Mouse (Mus musculus) MEL (cell line): ENCODE results near the gene Id2. TPM values are rescaled to one million over a fixed set of nuclear protein-coding genes. Genes with fewer than 3 reads are reported as not detected.

Experiments used
- DNase-seq: peaks from one replicate; pipeline ENCODE4 v3.0.0; 2011; ENCODE audit warnings: low read depth, low spot score
- H3K27ac ChIP-seq: 2 replicates; pipeline ENCODE4 v1.5.1; 2012; ENCODE audit warnings: low read depth, mild to moderate bottlenecking, control low read depth, low read length, moderate library complexity; ENCODE audit not compliant: control insufficient read depth
- H3K27me3 ChIP-seq, 2 experiments: fragments of 150-350 bp in 1 of 2; sonication (generic) in 1 of 2; 2 replicates each; pipeline ENCODE4 v1.6.1; 2012; ENCODE audit warnings: low read length in 2 of 2, mild to moderate bottlenecking in 2 of 2, improper control_type of control experiment in 1 of 2, moderate library complexity in 1 of 2; ENCODE audit not compliant: insufficient read depth in 2 of 2, control insufficient read depth in 1 of 2
- H3K36me3 ChIP-seq, 2 experiments: 2 replicates each; pipeline ENCODE4 v1.6.1; 2012 to 2014; ENCODE audit warnings: low read length in 2 of 2, improper control_type of control experiment in 1 of 2, inconsistent platforms in 1 of 2, mild to moderate bottlenecking in 1 of 2; ENCODE audit not compliant: insufficient read depth in 2 of 2, control insufficient read depth in 1 of 2
- H3K4me1 ChIP-seq, 2 experiments: fragments of 150-350 bp in 1 of 2; sonication (generic) in 1 of 2; 2 replicates each; pipeline ENCODE4 v1.6.1; 2012; ENCODE audit warnings: low read length in 2 of 2, improper control_type of control experiment in 1 of 2, mild to moderate bottlenecking in 1 of 2; ENCODE audit not compliant: insufficient read depth in 2 of 2, control insufficient read depth in 1 of 2
- H3K4me3 ChIP-seq, 2 experiments: fragments of 150-350 bp in 1 of 2; sonication (generic) in 1 of 2; 2 replicates each; pipeline ENCODE4 v1.5.1; 2012; ENCODE audit warnings: low read depth in 2 of 2, low read length in 2 of 2, mild to moderate bottlenecking in 2 of 2, moderate library complexity in 2 of 2, control low read depth in 1 of 2, improper control_type of control experiment in 1 of 2; ENCODE audit not compliant: control insufficient read depth in 1 of 2, insufficient read depth in 1 of 2
- H3K79me2 ChIP-seq: 2 replicates; pipeline ENCODE4 v1.6.1; 2012; ENCODE audit warnings: mild to moderate bottlenecking, low read length, moderate library complexity; ENCODE audit not compliant: control insufficient read depth, poor library complexity, insufficient read depth
- H3K9ac ChIP-seq: 2 replicates; pipeline ENCODE4 v1.6.1; 2012; ENCODE audit warnings: low read depth, mild to moderate bottlenecking, control low read depth, low read length, moderate library complexity; ENCODE audit not compliant: control insufficient read depth, poor library complexity, severe bottlenecking
- H3K9me3 ChIP-seq: fragments of 150-350 bp; sonication (generic); replicated peaks from 2 replicates; pipeline ENCODE4 v1.6.1; 2012; ENCODE audit warnings: mild to moderate bottlenecking, low read length, improper control_type of control experiment, moderate library complexity; ENCODE audit not compliant: insufficient read depth
- CHD2 ChIP-seq: IDR thresholded peaks from 2 replicates; pipeline ENCODE4 v1.6.1; 2011; ENCODE audit warnings: low read length, improper control_type of control experiment
- E2F4 ChIP-seq: IDR thresholded peaks from 2 replicates; pipeline ENCODE4 v1.6.1; 2011; ENCODE audit warnings: low read depth, low read length, improper control_type of control experiment, borderline replicate concordance
- ELF1 ChIP-seq: IDR thresholded peaks from 2 replicates; pipeline ENCODE4 v1.6.1; 2014; ENCODE audit warnings: low read depth, mild to moderate bottlenecking, inconsistent platforms, low read length, improper control_type of control experiment, moderate library complexity
- ETS1 ChIP-seq: IDR thresholded peaks from 2 replicates; pipeline ENCODE4 v1.6.1; 2012; ENCODE audit warnings: low read depth, mild to moderate bottlenecking, inconsistent platforms, low read length, improper control_type of control experiment, moderate library complexity
- HCFC1 ChIP-seq: IDR thresholded peaks from 2 replicates; pipeline ENCODE4 v1.6.1; 2012; ENCODE audit warnings: low read depth, mild to moderate bottlenecking, inconsistent platforms, low read length, improper control_type of control experiment, moderate library complexity
- MAX ChIP-seq: IDR thresholded peaks from 2 replicates; pipeline ENCODE4 v1.6.1; 2011; ENCODE audit warnings: low read length, improper control_type of control experiment
- MAZ ChIP-seq: IDR thresholded peaks from 2 replicates; pipeline ENCODE4 v1.6.1; 2012; ENCODE audit warnings: low read depth, mild to moderate bottlenecking, inconsistent platforms, low read length, improper control_type of control experiment
- MEF2A ChIP-seq: IDR thresholded peaks from 2 replicates; pipeline ENCODE4 v1.6.1; 2014; ENCODE audit warnings: low read depth, mild to moderate bottlenecking, inconsistent platforms, low read length, improper control_type of control experiment; ENCODE audit not compliant: poor library complexity, insufficient replicate concordance, severe bottlenecking; ENCODE audit errors: extremely low read depth
- NELFE ChIP-seq: IDR thresholded peaks from 2 replicates; pipeline ENCODE4 v1.6.1; 2011; ENCODE audit warnings: low read depth, low read length, improper control_type of control experiment
- NRF1 ChIP-seq: IDR thresholded peaks from 2 replicates; pipeline ENCODE4 v1.6.1; 2014; ENCODE audit warnings: low read depth, mild to moderate bottlenecking, inconsistent platforms, low read length, improper control_type of control experiment, moderate library complexity; ENCODE audit not compliant: poor library complexity, insufficient read depth, severe bottlenecking
- POLR2A ChIP-seq, 2 experiments: IDR thresholded peaks; 2 replicates each; pipeline ENCODE4 v1.6.1; 2011 to 2012; ENCODE audit warnings: low read length in 2 of 2, mild to moderate bottlenecking in 2 of 2, control low read depth in 1 of 2, improper control_type of control experiment in 1 of 2, low read depth in 1 of 2, moderate library complexity in 1 of 2; ENCODE audit not compliant: control insufficient read depth in 1 of 2, insufficient read depth in 1 of 2, poor library complexity in 1 of 2
- RAD21 ChIP-seq: IDR thresholded peaks from 2 replicates; pipeline ENCODE4 v1.6.1; 2011; ENCODE audit warnings: mild to moderate bottlenecking, low read depth, low read length, improper control_type of control experiment
- SIN3A ChIP-seq: IDR thresholded peaks from 2 replicates; pipeline ENCODE4 v1.6.1; 2012; ENCODE audit warnings: low read length, improper control_type of control experiment, inconsistent platforms
- SMC3 ChIP-seq: IDR thresholded peaks from 2 replicates; pipeline ENCODE4 v1.6.1; 2011; ENCODE audit warnings: low read depth, low read length, improper control_type of control experiment
- TBP ChIP-seq: IDR thresholded peaks from 2 replicates; pipeline ENCODE4 v1.8.0; 2011; ENCODE audit warnings: low read depth, low read length, improper control_type of control experiment
- TCF12 ChIP-seq: IDR thresholded peaks from 2 replicates; pipeline ENCODE4 v1.6.1; 2014; ENCODE audit warnings: low read depth, mild to moderate bottlenecking, inconsistent platforms, low read length, improper control_type of control experiment, moderate library complexity
- ZKSCAN1 ChIP-seq: IDR thresholded peaks from 2 replicates; pipeline ENCODE4 v1.6.1; 2012; ENCODE audit warnings: low read depth, mild to moderate bottlenecking, inconsistent platforms, low read length, improper control_type of control experiment, moderate library complexity
- ZMIZ1 ChIP-seq: IDR thresholded peaks from 2 replicates; pipeline ENCODE4 v1.6.1; 2012; ENCODE audit warnings: low read depth, mild to moderate bottlenecking, inconsistent platforms, low read length, improper control_type of control experiment, moderate library complexity
- ZNF384 ChIP-seq: IDR thresholded peaks from 2 replicates; pipeline ENCODE4 v1.6.1; 2012; ENCODE audit warnings: low read depth, mild to moderate bottlenecking, inconsistent platforms, low read length, improper control_type of control experiment
- polyA plus RNA-seq, 2 experiments: library from polyadenylated mRNA; stranded (reverse) in 1 of 2; unstranded in 1 of 2; fragments of >175 nt in 1 of 2; fragments of >200 nt in 1 of 2; gene quantifications; 2 replicates each; pipeline versions ENCODE4 v1.2.1 to v1.2.4; 2012; ENCODE audit warnings: low replicate concordance in 2 of 2, low read depth in 1 of 2; ENCODE audit not compliant: insufficient read length in 2 of 2, insufficient read depth in 1 of 2, missing spikeins in 1 of 2
- total RNA-seq: library from RNA; depleted of rRNA; stranded (reverse); fragments of 300-350 nt; gene quantifications from 2 replicates; pipeline ENCODE4 v1.2.3, GENCODE M21; 2012

Id2 gene
- total and polyA plus RNA-seq, 3 experiments, result 5.8 to 9.1 TPM; not detected in 1

DNA sequence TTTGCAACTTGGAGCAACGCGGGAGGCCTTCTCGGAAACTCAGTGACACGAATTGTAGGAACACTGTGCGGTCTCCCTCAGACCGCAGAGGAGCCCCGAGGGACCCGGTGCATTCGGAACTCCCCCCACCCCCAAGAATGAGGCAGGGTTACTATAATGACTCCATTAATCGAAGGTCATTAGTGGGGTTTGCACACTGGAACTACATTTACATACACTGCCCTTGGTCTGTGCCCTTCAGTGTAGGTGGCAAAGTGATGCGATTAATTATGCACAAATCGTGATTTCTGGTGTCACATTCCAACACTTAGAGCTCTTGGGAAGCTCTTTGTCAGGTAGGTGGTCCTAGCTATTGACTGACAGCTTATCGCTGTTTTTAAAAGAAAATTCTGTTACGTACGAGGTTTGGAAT, 294 bp downstream of the Id2 start:
- Histone ChIP-seq H3K27ac (peak overlapping the region; percentile 44; the same call in 1 of the 2 replicates), H3K27me3 (no peaks in the 10 kb centered on the region), H3K79me2 (peaks cover 14% of the 10 kb centered on the region), H3K9ac (peak overlapping the region; percentile 73), H3K36me3 (peaks cover 0 to 3% of the 10 kb centered on the region in 2 experiments; a peak in 1 of 4 replicates), H3K4me3 (peak overlapping the region; percentile 48 to 76), H3K4me1 (peaks cover 0 to 2% of the 10 kb centered on the region in 2 experiments; a peak in 2 of 4 replicates), H3K9me3 (no peaks in the 10 kb centered on the region)
- DNase-seq, result no peak
- no peak for TF ChIP-seq ELF1
- TF ChIP-seq MEF2A, result no peak
- TF ChIP-seq MAZ, result no peak
- no peak for TF ChIP-seq NELFE
- no peak for TF ChIP-seq TCF12

DNA sequence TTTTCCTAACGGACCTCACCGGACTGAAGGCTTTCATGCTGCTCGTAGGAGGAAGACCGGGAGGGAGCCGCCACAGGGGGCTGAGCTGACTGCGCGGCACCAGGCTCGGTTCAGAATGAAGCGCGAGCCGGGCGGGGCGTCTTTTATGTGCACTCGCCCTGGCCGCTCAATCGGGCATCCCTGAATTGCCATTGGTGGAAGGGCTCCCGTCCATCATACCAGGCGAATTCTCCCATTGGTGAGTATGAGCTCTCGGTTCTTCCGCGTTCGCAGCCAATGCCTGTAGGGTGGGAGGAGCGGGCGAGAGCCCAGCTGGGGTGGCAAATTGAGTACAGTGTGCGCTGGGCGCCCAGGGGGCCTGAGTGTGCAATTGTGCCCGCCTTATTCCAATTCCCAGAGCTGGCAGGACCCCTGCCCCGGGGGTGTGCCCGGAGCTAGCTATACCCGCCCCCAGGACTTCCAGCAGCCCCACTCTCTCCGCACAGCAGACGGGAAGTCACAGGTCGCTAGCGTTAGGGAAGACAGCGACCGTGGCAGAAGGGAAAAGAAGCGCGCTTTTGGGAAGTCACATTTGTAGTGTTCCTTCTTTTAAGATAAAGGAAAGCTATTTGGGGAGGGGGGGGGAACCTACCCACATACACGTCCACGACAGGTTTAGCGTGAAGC, 833 bp downstream of the Id2 start:
- Histone ChIP-seq H3K27ac (peak overlapping the region; percentile 44), H3K4me3 (peak overlapping the region; percentile 76 to 83), H3K9me3 (no peaks in the 10 kb centered on the region), H3K79me2 (peaks cover 14% of the 10 kb centered on the region), H3K27me3 (no peaks in the 10 kb centered on the region), H3K9ac (peak overlapping the region; percentile 73), H3K36me3 (peaks cover 0 to 3% of the 10 kb centered on the region in 2 experiments; a peak in 1 of 4 replicates)
- peak; percentile 98 for DNase-seq
- TF ChIP-seq ZMIZ1, result peak; percentile 83
- TF ChIP-seq TCF12, result peak; percentile 55
- peak; percentile 31; the same call in 1 of the 2 replicates for TF ChIP-seq NRF1
- TF ChIP-seq ZKSCAN1, result no peak
- TF ChIP-seq E2F4, result no peak
- TF ChIP-seq HCFC1, result peak; percentile 63
- TF ChIP-seq ETS1, result 0 out of 2 replicates have a peak, but pooled peaks have one; percentile 14
- TF ChIP-seq ELF1, result peak; percentile 97
- peak; percentile 93 for TF ChIP-seq SIN3A
- peak; percentile 55 for TF ChIP-seq CHD2
- peak; percentile 92 for TF ChIP-seq TBP
- TF ChIP-seq NELFE, result peak; percentile 79
- TF ChIP-seq POLR2A (IDR thresholded peaks at IDR 0.05; ENCODE audit: control insufficient read depth in 1 of 2, insufficient read depth in 1 of 2, low read depth in 1 of 2, low read length in 2 of 2, poor library complexity in 1 of 2), result peak; percentile 63 to 86; a peak in 3 of 4 replicates
- TF ChIP-seq SMC3, result no peak
- peak; percentile 14 for TF ChIP-seq MAX
- no peak for TF ChIP-seq ZNF384
- peak; percentile 79 for TF ChIP-seq MAZ
- no peak for TF ChIP-seq RAD21
- TF ChIP-seq, all 39 proteins: peak for 13
- peaks cover 0 to 2% of the 10 kb centered on the region in 2 experiments; a peak in 2 of 4 replicates for H3K4me1 ChIP-seq
